Mouse (Mus musculus) brown adipose tissue, adult 24 weeks (tissue): ENCODE results near the gene Tnfrsf21. TPM values are rescaled to one million over a fixed set of nuclear protein-coding genes. Genes with fewer than 3 reads are reported as not detected.

Experiments used
- H3K27ac ChIP-seq: fragments of 200-500 bp; replicated peaks from 2 replicates; pipeline ENCODE4 v1.5.1; 2012; ENCODE audit warnings: low read depth, mild to moderate bottlenecking, low read length
- H3K4me1 ChIP-seq: fragments of 200-500 bp; 2 replicates; pipeline ENCODE4 v1.6.1; 2012; ENCODE audit warnings: low read length, mixed read lengths; ENCODE audit not compliant: control insufficient read depth, insufficient read depth, insufficient read length
- H3K4me3 ChIP-seq: fragments of 200-500 bp; 2 replicates; pipeline ENCODE4 v1.5.1; 2012; ENCODE audit warnings: low read depth, mild to moderate bottlenecking, low read length, moderate library complexity; ENCODE audit not compliant: insufficient read depth
- polyA plus RNA-seq: library from polyadenylated mRNA; stranded (reverse); fragments of >200 nt; gene quantifications from 2 replicates; pipeline ENCODE4 v1.2.4, GENCODE M21; 2012; ENCODE audit not compliant: missing spikeins, insufficient read depth, insufficient read length

The Tnfrsf21 gene
- polyA plus RNA-seq, 1 experiment = 4.4 TPM

DNA sequence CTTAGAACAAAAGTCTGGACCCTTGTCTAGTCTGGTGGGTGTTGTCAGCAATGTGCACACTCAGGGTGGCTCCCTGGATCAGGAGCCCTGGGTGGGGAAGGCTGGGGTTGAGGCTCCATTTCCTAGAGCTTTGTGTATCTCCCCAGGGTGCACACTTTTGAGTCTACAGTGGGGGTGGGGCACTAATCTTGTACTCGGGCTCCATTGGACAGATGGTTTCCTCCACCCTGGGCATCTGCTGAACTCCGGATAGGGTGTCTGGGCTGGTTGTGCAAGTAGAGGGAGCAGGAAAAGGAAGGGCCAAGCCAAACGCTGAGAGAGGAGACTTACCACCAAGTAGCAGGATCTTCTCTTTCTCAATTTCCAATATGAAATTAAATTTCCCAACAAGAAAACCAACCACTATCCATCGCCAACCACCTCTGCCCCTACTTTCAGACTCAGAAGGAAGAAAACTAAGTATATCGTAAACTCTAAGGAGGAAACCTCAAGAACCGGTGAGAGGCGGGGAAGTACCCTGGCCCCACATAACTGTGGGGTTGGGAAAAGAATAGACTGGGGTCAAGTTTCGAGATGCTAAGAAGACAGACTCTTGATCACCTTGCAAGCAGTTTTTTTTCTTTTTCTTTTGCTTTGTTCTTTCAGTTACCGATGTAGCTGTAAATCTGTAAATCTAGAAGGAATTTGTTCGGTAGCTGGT lies 19.9 kb downstream of the Tnfrsf21 start:
- H3K4me1 ChIP-seq = peaks cover 12% of the 10 kb centered on the region; the same call in 1 of the 2 replicates
- no peak overlapping the region for H3K27ac ChIP-seq
- H3K4me3 ChIP-seq = no peak overlapping the region

- Histone ChIP-seq H3K27ac (peak overlapping the region; percentile 36; the same call in 1 of the 2 replicates), H3K4me3 (no peak overlapping the region), H3K4me1 (peaks cover 8% of the 10 kb centered on the region; the same call in 1 of the 2 replicates)
Measured at GRCm38 (mm10) chr17:43040571-43040970, 24.2 kb downstream of the Tnfrsf21 start.

GRCm38 (mm10) chr17:43050619-43051018 lies 34.3 kb downstream of the Tnfrsf21 start:
- Histone ChIP-seq H3K4me3 (no peak overlapping the region), H3K27ac (no peak overlapping the region), H3K4me1 (no peaks in the 10 kb centered on the region)

DNA sequence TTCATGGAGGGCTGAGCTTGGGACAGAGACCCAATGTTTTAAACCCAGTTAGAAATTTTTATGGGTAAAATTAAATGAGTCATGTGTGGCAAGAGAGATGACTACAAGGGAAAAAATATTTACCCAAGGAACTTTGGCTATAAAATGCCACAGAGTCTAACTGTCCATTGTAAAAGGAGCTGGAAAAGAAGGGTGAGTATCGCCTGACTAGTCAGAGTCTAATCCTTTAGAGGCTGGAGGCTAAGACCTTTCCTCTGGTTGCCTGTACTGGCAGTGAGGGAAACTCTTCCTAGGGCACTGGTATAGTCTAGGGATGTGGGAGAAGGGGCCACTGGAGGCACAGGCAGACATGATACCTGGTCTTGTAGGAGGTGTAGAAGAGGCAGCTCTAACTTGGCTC lies 36.4 kb downstream of the Tnfrsf21 start:
- H3K27ac ChIP-seq = no peak overlapping the region
- no peaks in the 10 kb centered on the region for H3K4me1 ChIP-seq
- H3K4me3 ChIP-seq = no peak overlapping the region

GRCm38 (mm10) chr17:43053943-43054342 lies 37.6 kb downstream of the Tnfrsf21 start:
- Histone ChIP-seq H3K4me3 (no peak overlapping the region), H3K4me1 (no peaks in the 10 kb centered on the region), H3K27ac (no peak overlapping the region)

DNA sequence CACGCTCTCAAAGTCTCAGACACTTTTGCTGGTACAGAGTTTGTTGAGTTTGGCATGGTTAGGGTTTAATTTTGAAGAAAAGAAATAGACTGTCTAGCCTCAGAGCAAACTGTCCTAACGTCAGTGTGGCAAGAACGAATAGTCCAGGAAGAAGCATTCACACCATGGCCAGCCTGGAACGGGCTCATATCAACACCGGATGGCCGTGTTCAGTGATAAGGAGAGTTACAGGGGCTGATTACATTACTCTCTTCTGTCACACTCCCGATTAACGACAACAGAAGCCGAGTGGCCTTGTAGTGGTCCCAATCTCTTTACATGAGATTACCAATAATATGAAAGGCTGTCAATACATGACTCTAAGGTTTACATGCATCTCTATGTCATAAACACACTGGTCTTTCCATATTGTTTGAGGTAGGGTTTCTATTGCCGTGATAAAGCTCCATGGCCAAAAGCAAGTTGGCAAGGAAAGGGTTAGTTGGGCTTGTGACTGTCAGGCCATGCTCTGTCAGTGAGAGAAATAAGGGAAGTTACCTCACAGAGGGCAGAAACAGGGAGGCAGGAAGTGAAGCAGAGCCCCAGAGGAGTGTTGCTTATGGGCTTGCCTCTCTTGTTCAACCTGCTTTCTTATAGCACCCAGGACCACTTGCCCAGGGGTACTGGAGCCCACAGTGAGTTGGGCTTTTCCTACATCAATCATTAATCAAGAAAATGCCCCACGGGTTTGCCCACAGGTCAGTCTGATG lies 42.1 kb downstream of the Tnfrsf21 start:
- Histone ChIP-seq H3K4me3 (no peak overlapping the region), H3K4me1 (no peaks in the 10 kb centered on the region), H3K27ac (no peak overlapping the region)

DNA sequence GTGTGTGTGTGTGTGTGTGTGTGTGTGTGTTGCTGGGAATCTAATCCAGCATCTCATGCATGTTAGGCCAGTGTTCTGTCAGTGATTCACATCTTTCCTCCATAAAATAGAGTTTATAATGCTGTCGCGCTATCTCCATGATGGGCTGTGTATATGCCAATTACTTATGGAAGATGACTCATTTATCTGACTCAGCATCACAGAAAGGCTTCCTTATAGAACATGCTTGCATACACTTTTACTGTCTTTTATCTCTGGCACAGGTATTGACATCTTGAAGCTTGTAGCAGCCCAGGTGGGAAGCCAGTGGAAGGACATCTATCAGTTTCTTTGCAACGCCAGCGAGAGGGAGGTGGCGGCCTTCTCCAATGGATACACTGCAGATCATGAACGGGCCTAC lies 48.4 kb downstream of the Tnfrsf21 start:
- Histone ChIP-seq H3K4me1 (no peaks in the 10 kb centered on the region), H3K4me3 (no peak overlapping the region), H3K27ac (no peak overlapping the region)

- Histone ChIP-seq H3K4me1 (no peaks in the 10 kb centered on the region), H3K4me3 (no peak overlapping the region), H3K27ac (no peak overlapping the region)
Measured at GRCm38 (mm10) chr17:43068846-43069553, 52.6 kb downstream of the Tnfrsf21 start.

DNA sequence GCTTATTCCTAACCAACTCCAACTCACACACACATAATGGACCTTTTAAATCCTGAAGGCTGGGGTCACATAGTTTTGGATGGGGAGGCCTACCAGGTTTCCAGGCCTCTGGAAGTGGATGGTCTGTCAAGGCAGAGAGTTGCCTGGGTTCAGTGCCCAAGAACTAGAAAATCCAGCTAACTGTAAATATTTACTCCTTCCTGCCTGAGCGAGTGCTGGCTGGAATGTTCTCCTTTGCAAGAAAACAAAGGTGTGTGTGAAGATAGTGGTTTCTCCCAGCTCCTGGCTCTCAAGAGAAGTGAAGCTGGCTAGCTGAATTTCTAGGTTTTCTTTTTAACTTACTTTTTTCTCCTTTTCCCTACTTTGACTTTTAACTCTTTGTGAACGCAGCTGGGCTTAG lies 54.6 kb downstream of the Tnfrsf21 start:
- H3K4me3 ChIP-seq = no peak overlapping the region
- H3K27ac ChIP-seq = no peak overlapping the region
- H3K4me1 ChIP-seq = 0 out of 2 replicates have a peak, but pooled peaks cover 2% of the 10 kb centered on the region

- H3K4me3 ChIP-seq = no peak overlapping the region
- no peak overlapping the region; the same call in 1 of the 2 replicates for H3K27ac ChIP-seq
- 0 out of 2 replicates have a peak, but pooled peaks cover 5% of the 10 kb centered on the region for H3K4me1 ChIP-seq
Measured at GRCm38 (mm10) chr17:43072142-43072786, 55.9 kb downstream of the Tnfrsf21 start.

GRCm38 (mm10) chr17:43072787-43073148 lies 56.4 kb downstream of the Tnfrsf21 start:
- Histone ChIP-seq H3K4me3 (no peak overlapping the region), H3K27ac (no peak overlapping the region), H3K4me1 (0 out of 2 replicates have a peak, but pooled peaks cover 5% of the 10 kb centered on the region)

- Histone ChIP-seq H3K4me1 (0 out of 2 replicates have a peak, but pooled peaks cover 5% of the 10 kb centered on the region), H3K4me3 (no peak overlapping the region), H3K27ac (no peak overlapping the region)
Measured at GRCm38 (mm10) chr17:43074391-43074790, 58.0 kb downstream of the Tnfrsf21 start.

GRCm38 (mm10) chr17:43075100-43075499 lies 58.7 kb downstream of the Tnfrsf21 start:
- no peak overlapping the region; the same call in 1 of the 2 replicates for H3K27ac ChIP-seq
- H3K4me3 ChIP-seq = no peak overlapping the region
- 0 out of 2 replicates have a peak, but pooled peaks cover 5% of the 10 kb centered on the region for H3K4me1 ChIP-seq

DNA sequence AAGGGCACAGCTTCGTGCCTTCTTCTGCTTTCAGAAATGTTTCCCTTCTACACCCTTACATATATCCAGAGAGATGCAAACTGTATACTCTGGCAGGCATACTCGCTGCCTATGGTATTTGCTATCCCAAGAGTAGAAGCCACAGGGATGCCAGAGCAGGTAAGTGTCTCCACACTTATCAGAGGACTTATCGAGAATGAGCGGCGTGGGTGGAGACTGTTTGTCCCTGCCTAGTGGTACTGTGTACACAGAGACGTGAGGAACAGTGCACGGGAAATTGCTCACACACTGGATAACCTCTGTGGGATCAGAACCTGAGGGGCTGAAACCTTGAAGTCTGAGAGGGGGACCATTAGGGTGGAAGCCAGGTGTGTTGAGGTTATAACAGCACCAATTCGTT lies 59.6 kb downstream of the Tnfrsf21 start:
- Histone ChIP-seq H3K4me1 (0 out of 2 replicates have a peak, but pooled peaks cover 5% of the 10 kb centered on the region), H3K27ac (0 out of 2 replicates have a peak overlapping the region, but pooled peaks have one; percentile 2), H3K4me3 (no peak overlapping the region)
